Mouse (Mus musculus) MN1 (cell line): ENCODE results near the gene Xpa.
"Not testable (repeated sequence)": the region's sequence is repeated elsewhere in the genome, so short reads cannot be mapped to it uniquely, and the experiment has no call there.

Experiments
- DNase-seq: peaks from one replicate; pipeline ENCODE4 v3.0.0-alpha.2; 2016; ENCODE audit warnings: low spot score

Gene Xpa

DNA sequence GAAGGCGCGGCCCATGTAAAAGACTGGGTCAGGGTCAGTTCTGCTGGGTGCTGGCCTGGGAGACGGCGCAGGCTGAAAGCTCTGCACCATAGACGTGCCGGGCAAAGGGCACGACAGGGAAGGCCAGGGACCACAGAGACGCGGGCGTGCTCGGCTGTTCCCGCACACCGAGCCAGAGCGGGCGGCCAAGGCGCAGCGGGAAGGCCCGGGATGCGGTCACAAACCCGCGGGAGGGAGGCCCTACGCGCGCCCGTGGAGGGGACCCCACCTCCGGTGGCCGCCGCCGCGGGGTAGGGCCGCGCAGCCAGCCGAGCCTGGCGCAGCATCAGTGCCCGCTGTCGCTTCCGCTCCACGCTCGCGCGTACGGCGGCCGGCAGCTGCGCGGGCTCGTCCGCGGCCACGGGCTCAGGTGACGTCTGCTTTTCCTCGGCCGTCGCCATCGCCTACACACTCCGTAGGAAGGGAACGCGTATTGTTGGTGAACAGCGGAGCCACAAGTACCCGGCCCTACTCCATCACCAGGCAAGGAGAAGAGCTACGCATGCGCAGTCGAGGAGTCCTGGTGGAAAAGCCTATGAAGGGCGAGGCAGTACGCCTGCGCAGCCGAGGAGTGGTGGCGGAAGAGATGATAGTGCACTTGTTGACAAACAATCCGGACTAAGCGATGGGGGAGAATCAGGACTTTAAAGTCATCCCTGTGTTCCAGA is at the start of gene Xpa:
Xpa (minus strand) TSS at position 531 of the 707 bp plus-strand sequence.
- DNase-seq: peak; percentile 95

DNA sequence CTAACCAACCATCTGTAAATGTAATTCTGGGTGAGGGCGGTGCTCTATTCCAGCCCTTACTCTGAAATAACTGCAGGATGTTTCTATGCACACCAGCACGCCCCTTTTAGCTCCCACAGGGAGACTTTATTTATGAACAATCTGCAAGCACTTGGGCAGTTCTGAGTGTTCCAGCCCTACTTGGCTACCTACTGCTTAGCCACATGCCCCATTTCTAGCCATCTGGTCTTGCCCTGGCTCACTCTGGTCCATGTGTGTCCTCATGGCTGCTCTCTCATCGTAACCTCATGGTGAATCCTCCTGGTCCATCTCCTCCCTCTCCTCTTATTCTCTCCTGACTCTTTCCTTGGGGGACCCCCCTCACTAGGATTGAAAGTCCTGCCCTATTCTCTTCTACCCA is 39.8 kb upstream of the Xpa start:
- no peak for DNase-seq

DNA sequence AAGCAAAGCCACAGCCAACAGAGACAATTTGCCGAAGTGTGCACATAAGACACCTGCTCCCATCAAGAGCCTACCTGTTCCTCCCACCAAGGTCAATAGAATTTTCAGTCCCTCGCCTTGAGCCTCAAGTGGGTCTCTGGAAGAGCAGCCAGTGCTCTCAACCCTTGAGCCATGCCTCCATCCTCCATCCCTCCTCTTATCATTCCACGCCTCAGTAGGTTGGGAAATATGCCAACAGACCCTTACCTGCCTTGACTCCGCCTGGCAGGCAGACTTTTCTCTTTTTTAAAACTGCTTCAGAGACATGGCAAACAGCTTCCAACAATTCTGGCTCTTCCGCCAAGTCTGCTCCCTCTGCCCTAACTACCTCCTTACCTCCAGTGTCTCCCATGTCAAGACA is 38.6 kb upstream of the Xpa start:
- no peak for DNase-seq

DNA sequence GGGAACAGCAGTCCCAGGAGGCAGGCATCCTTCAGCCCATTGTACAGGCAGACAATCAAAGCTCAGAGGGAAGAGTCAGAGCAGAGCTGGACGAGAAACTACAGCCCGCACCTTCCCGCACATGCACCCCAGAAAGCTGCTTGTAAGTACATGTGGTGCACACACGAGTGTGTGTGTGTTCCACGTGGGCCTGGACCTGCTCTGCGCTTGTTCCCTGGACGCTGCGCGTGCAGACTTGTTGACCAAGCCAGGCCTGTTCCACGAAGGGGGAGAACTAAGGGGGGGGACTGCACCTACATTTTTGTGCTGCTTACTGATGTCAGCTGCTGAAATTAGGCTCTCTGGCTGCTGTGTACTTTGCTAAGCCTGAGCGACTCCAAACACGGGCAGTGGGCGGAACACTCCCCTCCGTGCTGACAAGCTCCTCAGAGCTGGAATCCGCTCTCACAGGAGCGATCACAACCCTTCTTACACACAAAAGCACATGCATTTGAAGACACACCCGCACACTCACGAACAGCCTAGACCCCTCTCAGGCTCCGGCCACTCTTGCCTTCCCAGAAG is 30.9 kb upstream of the Xpa start:
- DNase-seq: no peak

DNA sequence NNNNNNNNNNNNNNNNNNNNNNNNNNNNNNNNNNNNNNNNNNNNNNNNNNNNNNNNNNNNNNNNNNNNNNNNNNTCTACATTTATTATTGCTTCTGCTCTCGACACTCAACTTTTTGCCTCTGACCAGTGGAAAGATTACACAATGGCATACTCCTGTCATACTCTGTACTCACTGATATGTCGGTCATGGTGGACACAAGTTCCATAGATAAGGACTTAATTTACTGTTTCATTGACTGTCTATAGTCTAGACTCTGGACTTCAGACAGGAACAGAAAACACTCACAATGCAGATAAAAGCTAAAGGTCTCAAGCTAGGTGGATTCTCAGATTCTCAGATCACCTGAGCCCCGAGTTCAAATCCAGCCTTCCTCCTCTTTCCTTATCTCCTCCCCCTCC is 25.0 kb upstream of the Xpa start:
- no peak for DNase-seq

DNA sequence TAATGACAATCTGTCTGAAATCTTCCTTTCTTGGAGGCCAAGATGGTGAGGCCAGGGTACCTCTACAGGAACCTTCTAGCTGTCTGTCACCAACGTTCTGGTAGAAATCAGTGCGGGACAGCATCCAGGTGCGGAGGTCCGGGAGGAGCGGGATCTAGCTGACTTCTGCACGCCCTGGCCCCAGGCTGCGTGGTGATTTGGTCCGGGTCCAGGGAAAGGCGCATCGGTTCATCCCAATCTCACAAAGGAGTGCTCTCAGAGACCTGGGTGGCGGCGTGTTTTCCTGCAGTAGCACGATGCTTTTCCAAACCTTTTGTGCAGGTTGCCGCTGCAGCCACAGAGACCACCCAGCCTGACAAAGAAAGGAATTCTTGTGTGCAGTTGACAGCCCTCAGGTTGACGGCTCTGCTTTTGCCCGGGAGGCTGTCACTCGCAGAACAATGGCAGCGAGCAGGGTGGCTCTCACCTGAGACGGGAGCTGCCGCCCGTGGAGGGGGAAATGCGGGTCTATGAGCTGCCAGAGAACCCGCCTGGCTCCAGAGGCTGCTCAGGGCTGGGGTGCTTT is 6.5 kb upstream of the Xpa start:
- no peak for DNase-seq

DNA sequence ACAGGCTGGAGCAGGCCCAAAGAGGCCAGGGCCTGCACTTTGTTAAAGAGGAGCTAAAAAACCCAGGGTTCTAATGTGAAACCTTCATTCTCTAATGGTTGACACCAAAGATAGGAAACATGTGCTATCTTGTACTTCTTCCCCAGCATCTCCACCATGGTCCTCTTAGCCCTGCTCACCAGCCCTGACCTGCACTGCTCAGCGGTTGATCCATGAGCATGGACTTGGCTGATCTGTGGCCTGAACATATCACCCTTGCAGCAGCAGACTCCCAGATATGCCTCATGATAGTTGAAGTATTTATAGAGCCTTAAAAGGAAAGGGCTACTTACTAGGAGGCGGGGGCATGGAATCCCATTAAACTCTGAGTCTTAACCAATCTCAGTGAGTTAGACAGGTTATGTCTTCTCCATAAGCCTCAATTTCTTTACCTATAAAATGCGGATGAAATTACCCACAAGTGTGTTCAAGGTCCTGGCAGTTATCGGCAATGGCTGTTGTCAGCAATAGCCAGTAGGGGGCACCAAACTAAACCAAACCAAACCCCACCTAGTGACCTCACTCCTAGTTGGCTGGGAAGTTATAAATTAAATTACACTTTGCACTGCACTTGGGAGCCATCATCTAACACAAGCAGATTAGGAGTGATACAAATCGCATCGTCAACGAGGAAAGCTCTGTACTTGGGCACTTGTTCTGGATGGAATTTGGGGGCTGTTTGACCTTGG is 5.9 kb upstream of the Xpa start:
- peak; percentile 66 for DNase-seq

DNA sequence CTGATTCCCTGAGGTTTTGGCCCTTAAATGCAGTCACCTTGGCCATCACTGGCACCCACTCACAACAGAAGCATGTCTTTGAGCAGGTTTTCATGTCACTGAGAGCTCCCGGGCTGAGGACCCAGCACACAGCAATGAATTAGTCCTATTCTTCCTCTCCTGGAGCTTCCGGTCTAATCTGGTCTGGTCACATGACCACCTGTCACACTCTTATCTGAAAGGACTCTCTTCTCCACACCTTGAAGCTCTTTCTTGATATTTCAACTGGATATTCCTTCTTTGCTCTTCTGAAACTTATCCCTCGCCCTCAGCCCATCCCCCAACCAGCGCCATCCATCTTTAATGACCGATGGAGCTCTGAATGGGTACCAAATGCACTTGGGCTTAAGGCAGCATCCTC is 2.0 kb upstream of the Xpa start:
- no peak for DNase-seq

DNA sequence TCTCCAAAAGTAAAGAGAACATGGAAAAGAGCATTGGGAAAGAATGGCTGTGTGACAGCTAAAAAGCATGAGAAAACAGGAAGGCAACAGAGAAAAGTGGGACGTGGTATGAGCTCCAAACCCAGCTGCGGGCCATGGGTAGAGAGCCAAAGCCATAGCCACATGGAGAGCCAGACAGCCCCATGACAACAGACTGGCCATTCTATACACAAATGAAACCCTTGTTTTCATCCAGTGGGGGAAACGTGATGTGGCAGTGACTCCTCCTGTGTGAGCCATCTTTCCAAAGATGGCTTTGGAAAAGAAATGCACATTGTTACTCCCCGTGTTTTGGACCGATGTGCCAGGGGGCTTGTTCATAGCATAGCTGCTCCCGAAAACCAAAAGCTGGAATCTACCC is 402 bp upstream of the Xpa start:
- DNase-seq: peak; percentile 13

DNA sequence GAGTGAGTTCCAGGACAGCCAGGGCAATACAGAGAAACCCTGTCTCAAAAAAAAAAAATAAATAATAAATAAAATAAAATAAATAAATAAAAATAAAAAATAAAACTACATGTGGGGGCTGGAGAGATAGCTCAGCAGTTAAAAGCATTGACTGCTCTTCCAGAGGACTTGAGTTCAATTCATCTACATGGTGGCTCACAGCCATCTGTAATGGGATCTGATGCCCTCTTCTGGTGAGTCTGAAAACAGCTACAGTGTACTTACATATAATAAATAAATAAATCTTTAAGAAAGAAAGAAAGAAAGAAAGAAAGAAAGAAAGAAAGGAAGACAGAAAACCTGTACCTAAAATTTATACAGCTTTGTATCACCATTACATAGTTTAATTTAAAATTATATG is 4.1 kb downstream of the Xpa start:
- DNase-seq: not testable (repeated sequence)

DNA sequence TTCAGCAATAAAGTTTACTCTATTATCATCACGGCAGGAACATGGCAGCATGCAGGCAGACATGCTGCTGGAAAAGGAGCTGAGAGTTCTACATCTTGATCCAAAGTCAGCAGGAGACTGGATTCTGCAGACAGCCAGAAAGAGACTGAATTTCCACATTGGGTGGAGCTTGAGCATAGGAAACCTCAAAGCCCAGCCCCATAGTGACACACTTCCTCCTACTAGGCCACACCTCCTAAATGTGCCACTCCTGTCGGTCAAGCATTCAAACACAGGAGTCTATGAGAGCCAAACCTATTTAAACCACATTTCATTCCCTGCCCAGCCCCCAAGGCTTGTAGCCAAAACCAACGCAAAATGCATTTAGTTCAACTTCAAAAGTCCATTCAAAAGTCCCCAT is 9.6 kb downstream of the Xpa start:
- no peak for DNase-seq

DNA sequence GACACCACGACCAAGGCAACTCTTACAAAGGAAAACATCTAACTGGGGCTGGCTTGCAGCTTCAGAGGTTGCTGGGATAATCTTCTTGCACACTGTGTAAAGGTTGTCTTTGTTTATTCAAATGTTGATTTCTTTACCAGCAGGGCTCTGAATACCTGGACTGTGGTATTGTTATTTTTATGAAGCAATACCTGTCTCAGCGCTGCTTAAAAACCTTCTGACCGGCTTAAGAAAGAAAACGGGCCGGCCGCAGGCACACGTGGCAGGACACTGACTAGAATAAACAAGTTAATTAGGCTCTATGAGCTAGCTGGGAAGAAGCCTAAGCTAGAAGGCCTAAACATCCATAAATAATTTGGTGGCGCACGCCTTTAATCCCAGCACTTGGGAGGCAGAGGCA is 10.2 kb downstream of the Xpa start:
- DNase-seq: no peak

DNA sequence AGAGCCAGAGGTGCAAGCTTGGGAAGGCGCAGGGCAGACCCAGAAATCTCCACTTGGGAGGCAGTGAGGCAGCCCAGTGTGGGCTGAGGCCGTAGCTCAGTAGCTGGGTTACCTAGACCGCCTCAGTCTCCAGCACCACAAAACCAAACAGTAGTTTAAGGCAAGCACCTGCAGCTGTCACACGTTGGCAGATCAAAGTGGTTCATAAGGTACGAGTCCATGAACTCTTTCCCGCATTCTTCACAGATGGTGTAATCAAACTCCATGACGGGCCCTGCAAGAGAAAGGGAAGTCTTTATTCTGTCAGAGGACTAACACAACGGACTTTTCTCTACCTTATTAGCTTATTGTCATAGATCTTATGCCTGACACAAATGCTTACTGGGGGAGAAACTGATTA is 10.7 kb downstream of the Xpa start:
- DNase-seq: no peak

DNA sequence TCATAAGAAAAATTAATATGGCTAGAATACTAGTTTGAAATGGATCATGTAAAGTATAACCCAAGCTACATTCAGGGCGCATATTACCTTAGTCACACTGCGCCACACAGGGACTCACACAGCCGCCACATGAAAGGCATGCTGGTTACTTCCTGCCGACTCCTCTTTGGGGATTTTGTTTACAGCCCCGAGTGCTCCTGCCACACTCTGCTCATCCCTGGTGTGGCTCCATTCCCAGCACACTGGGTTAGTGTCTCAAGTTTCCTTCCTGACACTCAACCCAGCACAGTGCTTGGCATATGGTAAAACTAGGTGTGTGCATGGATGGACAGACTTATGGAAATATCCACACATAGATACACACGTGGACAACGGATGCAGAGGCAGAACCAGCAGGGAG is 13.9 kb downstream of the Xpa start:
- no peak for DNase-seq

DNA sequence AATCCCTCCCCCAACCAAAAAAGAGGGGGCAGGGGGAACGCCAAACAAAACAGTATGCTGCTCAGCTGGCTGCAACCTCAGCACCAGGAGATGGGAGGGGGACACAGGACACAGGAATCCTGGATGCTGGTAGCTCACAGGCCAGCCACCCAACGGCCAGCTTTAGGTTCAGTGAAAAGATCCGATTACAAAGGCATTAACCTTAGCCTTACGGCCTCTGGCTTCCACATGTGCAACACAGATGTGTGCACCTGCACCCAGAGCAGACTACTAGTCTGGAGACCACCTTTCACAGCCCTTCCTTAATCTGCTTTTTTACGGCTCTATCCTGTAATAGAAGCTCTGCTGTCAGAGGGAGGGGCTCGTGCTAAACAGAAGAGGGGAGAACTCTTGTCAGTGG is 14.9 kb downstream of the Xpa start:
- DNase-seq: no peak

DNA sequence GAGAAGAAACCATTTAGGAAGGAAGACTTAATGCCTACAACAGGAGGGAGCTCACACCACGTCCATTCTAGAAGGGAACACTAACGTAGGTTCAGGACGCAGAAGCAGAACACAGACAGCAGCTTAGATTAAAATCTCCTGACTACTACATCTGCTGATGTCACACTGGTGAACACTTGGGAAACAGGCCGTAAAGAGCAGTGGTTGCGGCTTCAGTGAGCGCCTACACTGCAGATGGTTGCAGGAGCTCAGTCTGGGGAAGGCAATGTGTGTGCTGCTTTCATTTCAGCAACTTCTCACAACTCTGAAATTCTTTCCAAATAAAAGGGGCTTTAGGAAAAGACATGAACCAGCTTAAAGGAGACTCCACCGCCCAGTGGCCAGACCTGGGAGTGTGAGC is 18.6 kb downstream of the Xpa start:
- DNase-seq: no peak

DNA sequence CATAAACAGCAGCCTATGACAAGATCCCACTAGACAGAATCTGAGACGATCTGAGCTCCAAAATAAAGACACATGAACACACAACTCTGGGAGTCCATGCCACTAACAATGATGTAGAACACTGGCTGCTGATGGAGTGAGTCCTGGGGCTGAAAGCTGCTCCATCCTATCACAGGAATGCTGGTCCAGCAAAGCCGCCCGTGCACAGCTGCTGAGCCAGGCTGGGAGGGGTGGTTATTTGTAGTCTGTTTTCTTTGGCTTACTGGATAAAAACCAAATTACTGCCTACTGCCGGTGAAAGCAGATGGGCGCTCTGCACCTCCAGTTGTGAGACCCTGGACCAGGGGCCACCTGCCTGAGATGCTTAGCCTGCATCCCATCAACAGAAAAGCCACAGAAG is 19.1 kb downstream of the Xpa start:
- DNase-seq: no peak

DNA sequence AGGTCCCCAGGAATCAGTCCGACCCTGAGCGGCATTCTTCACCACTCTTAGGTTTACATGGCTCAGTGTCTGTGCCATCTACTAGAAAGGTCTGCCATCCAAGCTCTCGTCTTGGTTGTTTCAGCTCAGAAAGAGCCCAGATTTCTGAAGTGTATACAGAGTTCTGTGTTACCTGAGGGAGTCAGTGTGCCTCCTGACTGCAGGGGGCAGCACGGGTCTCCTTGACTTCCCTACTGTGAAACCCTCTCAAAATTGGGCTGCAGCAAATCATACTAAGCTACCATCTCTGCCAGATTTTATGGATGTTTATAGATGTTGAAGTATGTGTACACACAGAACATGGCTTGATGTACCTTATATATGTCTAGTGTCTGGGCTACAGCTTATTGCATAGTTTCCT is 19.8 kb downstream of the Xpa start:
- DNase-seq: no peak

DNA sequence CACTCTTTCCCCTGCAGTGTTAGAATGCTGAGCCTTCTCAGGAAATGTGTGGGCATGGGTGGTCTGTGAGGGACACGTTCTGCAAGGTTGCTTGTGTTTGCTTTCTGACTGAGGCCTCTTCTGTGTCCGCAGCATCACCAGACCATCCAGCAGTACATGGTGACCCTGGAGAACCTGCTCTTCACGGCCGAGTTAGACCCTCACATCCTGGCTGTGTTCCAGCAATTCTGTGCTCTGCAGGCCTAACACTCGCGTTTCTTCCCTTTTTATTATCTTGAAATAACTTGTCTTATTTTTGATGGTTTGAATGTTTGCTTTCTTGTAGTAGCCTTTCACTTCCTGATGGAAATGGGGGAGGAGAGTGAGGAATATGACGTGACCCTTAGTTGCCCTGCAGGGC is 24.4 kb downstream of the Xpa start:
- no peak for DNase-seq

DNA sequence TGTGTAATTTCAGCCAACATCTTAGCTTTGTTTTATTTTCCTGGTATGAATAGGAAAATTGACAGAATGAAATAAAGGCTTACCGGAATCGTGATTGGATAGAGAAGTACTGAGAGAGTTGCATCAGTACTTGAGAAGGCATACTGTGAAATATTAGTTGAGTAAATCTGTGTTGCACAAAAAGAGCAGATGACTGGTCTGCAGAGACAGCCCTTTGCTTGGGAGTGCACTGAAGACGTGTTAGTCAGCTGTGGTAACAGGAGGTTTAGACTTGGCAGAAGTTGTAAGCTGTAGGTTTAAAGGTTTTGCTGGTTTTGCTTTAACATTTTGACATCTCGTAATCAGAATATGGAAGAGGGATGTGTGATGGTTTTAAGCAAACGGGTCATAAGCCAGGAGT is 30.3 kb downstream of the Xpa start:
- DNase-seq: no peak

DNA sequence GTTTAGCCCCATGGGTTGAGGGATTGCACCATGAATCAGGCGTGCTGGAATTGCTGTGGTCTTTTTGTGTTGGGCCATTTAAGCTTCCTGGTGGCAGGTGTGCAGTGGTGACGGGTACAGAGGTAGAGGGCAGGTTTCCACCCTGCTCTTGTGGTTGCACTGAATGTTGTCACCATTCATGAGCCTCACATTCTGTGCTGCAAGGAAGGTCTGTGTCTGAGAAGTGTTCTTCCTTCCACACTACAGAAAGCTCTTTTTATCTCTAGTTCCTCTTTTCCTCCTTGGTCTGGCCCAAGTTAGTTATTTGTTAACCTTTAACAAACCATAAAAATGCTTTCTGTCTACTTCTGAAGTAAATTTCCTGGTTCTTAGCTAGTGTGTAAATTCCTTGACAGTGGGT is 32.1 kb downstream of the Xpa start:
- DNase-seq: no peak

DNA sequence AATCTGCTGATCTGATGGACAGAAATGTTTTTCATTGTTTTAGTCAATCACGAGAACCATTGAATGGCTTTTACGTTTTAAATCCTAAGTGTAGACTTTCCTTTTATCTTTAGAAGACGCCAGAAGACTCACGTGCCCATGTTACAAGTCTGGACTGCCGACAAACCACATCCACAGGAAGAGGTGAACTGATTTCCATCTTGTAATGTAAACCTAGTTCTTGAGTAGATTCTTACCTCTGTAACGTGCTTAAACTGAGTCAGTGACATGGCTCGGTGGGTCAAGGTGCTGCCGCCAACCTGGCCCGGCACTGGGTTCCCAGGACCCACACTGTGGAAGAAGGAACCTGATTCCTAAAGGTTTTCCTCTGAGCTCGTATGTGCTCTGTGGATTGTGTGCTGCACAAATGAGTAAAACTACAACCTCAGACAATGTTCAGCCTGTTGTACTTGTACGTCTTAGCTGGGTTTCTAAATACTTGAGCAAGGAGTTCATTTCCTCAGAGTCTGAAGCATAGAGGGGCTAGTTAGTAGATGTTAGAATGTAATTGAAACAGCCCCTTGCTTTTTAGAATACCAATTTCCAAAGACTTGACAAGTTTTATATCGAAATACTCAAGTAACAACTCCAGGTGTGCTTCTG is 44.1 kb downstream of the Xpa start:
- DNase-seq: no peak

DNA sequence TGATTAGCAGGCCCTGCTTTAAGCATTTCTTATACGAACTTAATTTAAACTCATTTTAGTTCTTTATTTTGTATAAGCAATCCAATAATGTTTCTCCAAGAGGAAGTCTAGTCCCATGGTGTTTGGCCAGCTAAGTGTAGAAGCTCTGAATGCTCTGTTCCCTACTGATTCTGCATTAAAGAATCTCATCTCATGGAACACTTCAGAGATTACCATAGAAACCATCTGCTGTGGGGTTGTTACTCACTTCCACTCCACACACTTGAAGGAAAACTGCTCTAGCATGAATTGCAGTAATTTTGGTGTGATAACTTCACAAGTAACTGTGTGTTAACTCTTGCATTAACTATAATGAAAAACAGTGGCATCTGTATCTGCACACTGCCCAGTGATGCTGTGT is 49.2 kb downstream of the Xpa start:
- no peak for DNase-seq
